In genomic region chr10:13769789-13770188, GRCm38 (mm10) we compare ENCODE assay signal across 18 mouse cellular contexts.
DNase-seq lines count a peak whose midpoint lies in the region; ATAC-seq lines count a peak whose summit lies in the region.
"Had no signal": no experiment of that assay in that cellular context is flagged by ENCODE, and none has a peak within 500 bp of the region (broad histone marks: within the 10 kb centered on the region; RNA-seq: fewer than 3 reads in every experiment).

No protein-coding gene starts in this region.

- H3K4me1 ChIP-seq in heart, embryonic 13.5 days = peaks cover 23% of the 10 kb centered on the region
- H3K4me1 ChIP-seq in heart, embryonic 16.5 days (ENCODE audit: control insufficient read depth, insufficient read depth, low read length) = peaks cover 7% of the 10 kb centered on the region
- H3K4me1 ChIP-seq: embryonic facial prominence, embryonic 15.5 days; hindbrain, embryonic 13.5 days had no signal

- no peak for ATAC-seq in heart, embryonic 13.5 days (ENCODE audit: extremely low read depth, insufficient number of reproducible peaks, low FRiP score, low TSS enrichment)
- peak; percentile 83 for ATAC-seq in heart, embryonic 16.5 days (replicated peaks; ENCODE audit: extremely low read depth, insufficient read depth, low FRiP score)
- ATAC-seq: forebrain, embryonic 16.5 days; hindbrain, postnatal 0 days had no signal

- H3K27me3 ChIP-seq in heart, embryonic 13.5 days (replicated peaks) = no peaks in the 10 kb centered on the region
- H3K27me3 ChIP-seq in heart, embryonic 16.5 days (ENCODE audit: control insufficient read depth, insufficient read depth, low read length) = no peaks in the 10 kb centered on the region
- H3K27me3 ChIP-seq: embryonic facial prominence, embryonic 15.5 days; hindbrain, embryonic 13.5 days had no signal

- no peak overlapping the region for H3K9ac ChIP-seq in heart, embryonic 13.5 days
- H3K9ac ChIP-seq in heart, embryonic 16.5 days (ENCODE audit: low read length) = no peak overlapping the region
- H3K9ac ChIP-seq: embryonic facial prominence, embryonic 15.5 days; hindbrain, embryonic 13.5 days had no signal

- H3K36me3 ChIP-seq in heart, embryonic 13.5 days = peaks cover 5% of the 10 kb centered on the region; the same call in 1 of the 2 replicates
- no peaks in the 10 kb centered on the region for H3K36me3 ChIP-seq in heart, embryonic 16.5 days (ENCODE audit: control insufficient read depth, insufficient read depth)
- H3K36me3 ChIP-seq: embryonic facial prominence, embryonic 15.5 days; hindbrain, embryonic 13.5 days had no signal

- peak overlapping the region; percentile 24; the same call in 1 of the 2 replicates for H3K27ac ChIP-seq in heart, embryonic 13.5 days (replicated peaks)
- peak overlapping the region; percentile 56; the same call in 1 of the 2 replicates for H3K27ac ChIP-seq in heart, embryonic 16.5 days (ENCODE audit: low read length)
- H3K27ac ChIP-seq: embryonic facial prominence, embryonic 15.5 days; hindbrain, embryonic 13.5 days; hindbrain, postnatal 0 days had no signal

- DNase-seq in heart, adult 18-20 months = peak; percentile 32 to 46
- DNase-seq in heart, postnatal 36 days = no peak
- no peak for DNase-seq in heart, postnatal 4 days
- DNase-seq in spleen, postnatal 10 days (ENCODE audit: low spot score in 2 of 2) = no peak
- DNase-seq in lung, postnatal 36 days = no peak
- DNase-seq: adrenal gland, postnatal 10 days; cerebellum, adult 11 months; cerebellum, adult 8-10 months; cerebellum, postnatal 14 days; embryo, embryonic 11 days; gastrocnemius, postnatal 10 days; kidney, adult 11 months had no signal

- peak overlapping the region; percentile 21 for H3K4me2 ChIP-seq in heart, embryonic 13.5 days
- H3K4me2 ChIP-seq in heart, embryonic 16.5 days (ENCODE audit: low read depth, low read length) = peak overlapping the region; percentile 23; the same call in 1 of the 2 replicates
- H3K4me2 ChIP-seq: embryonic facial prominence, embryonic 15.5 days; hindbrain, embryonic 13.5 days had no signal

- H3K9me3 ChIP-seq in heart, embryonic 13.5 days = no peaks in the 10 kb centered on the region
- no peaks in the 10 kb centered on the region for H3K9me3 ChIP-seq in heart, embryonic 16.5 days (replicated peaks; ENCODE audit: control insufficient read depth, low read length)
- H3K9me3 ChIP-seq: embryonic facial prominence, embryonic 15.5 days; hindbrain, embryonic 13.5 days had no signal

- no peak overlapping the region for H3K4me3 ChIP-seq in heart, embryonic 13.5 days
- H3K4me3 ChIP-seq in heart, embryonic 16.5 days (ENCODE audit: low read length) = no peak overlapping the region
- H3K4me3 ChIP-seq: embryonic facial prominence, embryonic 15.5 days; hindbrain, embryonic 13.5 days had no signal

- intact Hi-C loops in heart, postnatal 36 days (cut with DNase I) = no loop called here

- 32% methylated on average over 2 of the region's 2 CpGs for WGBS in heart, embryonic 13.5 days
- 40% methylated on average over 2 of the region's 2 CpGs for WGBS in heart, embryonic 16.5 days

Comparison
In these comparisons a context has a peak if more than half of its experiments do, and no peak if none do; other contexts are left out.
1. DNase-seq: peak in heart, adult 18-20 months (2 of 2); none in heart, postnatal 36 days (0 of 2), heart, postnatal 4 days (single experiment), spleen, postnatal 10 days (0 of 2) and lung, postnatal 36 days (single experiment).